Mouse (Mus musculus) ovary, postnatal 36 days (tissue): ENCODE measurements around the gene Atp8b3.

Experiments
- DNase-seq: peaks from one replicate; pipeline ENCODE4 v3.0.0; 2022; ENCODE audit warnings: low spot score, mixed read lengths

Atp8b3 gene

DNA sequence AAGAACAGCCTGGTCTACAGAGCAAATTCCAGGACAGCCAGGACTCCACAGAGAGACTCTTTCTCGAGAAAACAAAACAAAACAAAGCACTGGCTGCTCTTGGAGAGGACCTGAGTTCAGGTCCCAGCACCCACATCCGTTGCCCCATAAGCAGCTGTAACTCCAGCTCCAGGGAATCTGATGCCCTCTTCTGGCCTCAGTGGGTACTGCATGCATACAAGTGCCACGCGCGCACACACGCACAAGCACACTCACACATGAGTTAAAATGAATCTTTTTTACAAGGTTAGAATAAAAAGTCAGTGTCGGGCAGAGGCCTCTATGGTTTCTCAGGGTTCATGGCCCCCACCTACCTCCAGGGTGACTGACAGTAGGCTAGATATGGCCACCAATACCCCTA lies 15.6 kb downstream of the Atp8b3 start:
- DNase-seq: no peak

GRCm38 (mm10) chr10:80519287-80519686 lies 19.6 kb downstream of the Atp8b3 start:
- DNase-seq: no peak

GRCm38 (mm10) chr10:80513739-80514138 lies 25.2 kb downstream of the Atp8b3 start:
- no peak for DNase-seq

DNA sequence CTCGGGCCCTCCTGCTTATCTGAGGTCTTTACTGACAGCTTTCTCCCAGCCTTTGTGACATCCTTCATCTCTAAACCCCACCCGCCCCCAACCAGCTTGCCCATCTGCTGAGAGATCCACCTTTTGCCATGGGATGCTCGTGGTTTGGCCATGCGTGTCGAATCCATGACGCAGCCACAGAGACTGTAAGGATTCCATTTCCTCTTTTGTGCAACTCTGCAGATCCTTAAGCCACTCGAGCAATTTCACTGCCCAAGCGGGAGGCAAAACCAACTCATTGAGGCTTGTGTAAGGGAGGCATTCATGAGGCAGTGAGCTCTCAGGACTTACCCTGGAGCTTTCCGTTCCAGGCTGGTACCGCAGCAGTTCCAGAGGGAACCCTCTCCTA lies 28.7 kb downstream of the Atp8b3 start:
- DNase-seq: no peak

GRCm38 (mm10) chr10:80509412-80510272 lies 29.3 kb downstream of the Atp8b3 start:
- peak; percentile 73 for DNase-seq

DNA sequence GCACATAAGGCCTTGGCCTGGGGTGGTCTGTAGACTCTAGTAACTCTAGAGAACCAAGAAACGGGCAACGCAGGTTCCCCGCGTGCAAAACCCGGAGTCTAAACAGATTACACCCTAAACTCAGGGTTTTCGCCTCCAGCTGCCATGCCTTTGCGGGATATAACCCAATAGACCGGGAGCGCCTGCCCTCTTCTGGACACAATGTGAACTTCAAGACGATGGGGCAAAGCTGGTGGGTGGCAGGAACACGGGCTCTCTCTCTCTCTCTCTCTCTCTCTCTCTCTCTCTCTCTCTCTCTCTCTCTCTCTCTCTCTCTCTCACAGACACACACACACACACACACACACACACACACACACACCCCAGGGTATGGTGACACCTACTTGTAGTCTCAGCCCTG lies 32.7 kb downstream of the Atp8b3 start:
- DNase-seq: peak; percentile 63

DNA sequence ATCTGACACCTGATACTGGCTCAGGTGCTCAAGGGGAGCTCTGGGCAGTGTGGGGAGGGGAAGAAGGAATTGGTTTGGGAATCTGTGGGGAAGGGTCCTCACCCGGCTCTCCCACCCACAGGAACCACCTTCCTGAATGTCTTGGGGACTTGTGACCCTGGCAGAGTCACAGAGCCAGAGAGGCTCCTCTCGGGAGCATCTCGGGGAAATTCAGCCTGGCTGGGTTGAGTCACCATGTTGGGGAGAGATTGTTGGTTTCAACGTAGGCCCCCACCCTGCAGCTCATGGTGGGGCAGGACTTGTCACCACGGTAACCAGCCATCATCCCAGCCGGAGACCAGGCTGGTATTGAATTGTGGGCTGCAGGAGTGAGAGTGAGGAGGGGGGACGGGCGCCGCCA lies 34.2 kb downstream of the Atp8b3 start:
- no peak for DNase-seq

DNA sequence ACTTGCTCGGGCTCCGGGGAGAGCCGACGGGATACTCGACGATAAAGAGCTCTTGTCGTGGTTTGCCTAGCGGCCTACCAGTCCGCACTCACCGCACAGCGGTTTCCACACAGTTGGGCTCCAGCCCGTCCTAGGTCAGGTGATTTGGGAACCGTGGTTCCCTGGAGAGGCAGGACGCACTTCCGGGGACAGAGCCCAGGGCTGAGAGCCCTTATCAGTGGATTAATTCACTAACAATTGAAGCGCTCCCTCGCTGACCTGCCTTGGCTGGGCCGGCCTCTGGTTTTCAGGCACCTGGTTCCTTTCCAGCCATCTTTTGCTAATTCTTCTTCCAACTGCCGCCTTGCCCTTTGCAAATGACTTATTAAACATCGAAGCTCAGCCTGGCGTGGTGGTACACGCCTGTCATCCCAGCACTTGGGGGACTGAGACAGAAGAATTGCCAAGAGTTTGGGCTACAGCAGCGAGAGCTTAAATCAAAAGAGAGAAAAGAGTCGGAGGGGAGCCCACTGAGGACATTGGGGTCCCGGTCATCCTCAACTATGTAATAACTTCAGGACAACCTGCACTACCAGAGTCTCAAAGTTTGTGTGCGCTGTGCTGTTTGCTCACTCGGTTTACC lies 35.2 kb downstream of the Atp8b3 start:
- DNase-seq: no peak

DNA sequence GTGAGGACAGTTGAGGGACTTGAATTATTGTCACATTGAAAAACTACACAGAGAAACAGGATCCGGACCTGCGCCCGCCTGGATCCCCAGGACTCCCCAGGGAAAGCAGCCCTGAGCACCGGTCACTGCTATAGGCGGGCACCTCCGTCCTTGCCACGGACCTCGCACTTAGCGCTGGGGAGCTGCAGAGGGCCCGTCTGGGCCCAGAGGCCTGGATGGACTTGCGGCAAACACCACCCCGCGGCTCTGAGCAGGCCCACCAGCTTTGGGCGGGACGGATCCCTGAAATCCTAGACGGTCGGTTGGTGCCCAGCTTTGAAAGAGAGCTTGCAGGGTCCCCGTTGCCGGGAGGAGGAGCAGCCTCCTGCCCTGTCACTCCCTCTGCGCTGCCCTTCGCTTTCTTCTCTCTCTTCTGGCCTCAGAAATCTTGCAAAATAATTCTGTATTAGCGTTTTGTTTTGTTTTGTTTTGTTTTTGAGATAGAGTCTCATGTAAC lies 36.1 kb downstream of the Atp8b3 start:
- DNase-seq: no peak

DNA sequence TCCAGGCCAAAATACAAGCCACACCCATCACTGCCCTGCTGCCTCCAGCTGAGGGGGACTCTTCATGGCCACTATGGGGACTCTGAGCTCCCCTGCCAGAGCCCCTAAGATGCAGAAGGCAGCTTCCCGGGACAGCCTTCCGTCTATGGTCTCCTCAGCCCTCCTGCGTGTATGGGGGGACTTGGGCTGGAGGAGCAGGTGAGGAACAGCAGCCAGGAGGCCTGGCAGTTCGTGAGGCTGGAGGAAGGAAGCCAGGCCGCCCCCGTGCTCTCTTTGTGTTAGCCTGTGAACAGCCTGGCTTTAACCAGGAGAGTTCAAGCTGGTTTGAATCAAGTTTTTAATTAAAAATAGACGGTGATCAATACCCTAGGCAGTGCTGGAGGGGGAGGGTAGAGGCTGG lies 36.6 kb downstream of the Atp8b3 start:
- DNase-seq: no peak

- no peak for DNase-seq
These were observed 42.5 kb downstream of the Atp8b3 start for GRCm38 (mm10) chr10:80496421-80496820.

DNA sequence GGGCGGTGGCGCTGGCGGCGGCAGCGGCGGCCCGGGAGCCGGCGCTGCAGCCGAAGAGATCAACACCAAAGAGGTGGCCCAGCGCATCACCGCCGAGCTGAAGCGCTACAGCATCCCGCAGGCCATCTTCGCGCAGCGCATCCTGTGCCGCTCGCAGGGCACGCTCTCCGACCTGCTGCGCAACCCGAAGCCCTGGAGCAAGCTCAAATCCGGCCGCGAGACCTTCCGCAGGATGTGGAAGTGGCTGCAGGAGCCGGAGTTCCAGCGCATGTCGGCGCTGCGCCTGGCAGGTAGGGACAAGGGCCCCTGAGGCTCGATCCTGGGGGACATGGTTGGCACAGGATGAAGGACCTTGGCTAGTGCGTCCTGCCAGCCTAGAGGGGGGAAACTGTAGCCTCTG lies 43.0 kb downstream of the Atp8b3 start:
- no peak for DNase-seq

GRCm38 (mm10) chr10:80494732-80495131 lies 44.2 kb downstream of the Atp8b3 start, which contains the start of gene Onecut3:
Gene Onecut3 (plus strand): TSS chr10:80494835.
- peak; percentile 45 for DNase-seq

- DNase-seq: peak; percentile 39
These were observed 48.9 kb downstream of the Atp8b3 start for GRCm38 (mm10) chr10:80490051-80490450.

- DNase-seq: no peak
These were observed 52.0 kb downstream of the Atp8b3 start for GRCm38 (mm10) chr10:80486862-80487379.

- DNase-seq: no peak
These were observed 57.9 kb downstream of the Atp8b3 start for GRCm38 (mm10) chr10:80481002-80481401.

GRCm38 (mm10) chr10:80478531-80478930 lies 60.4 kb downstream of the Atp8b3 start:
- no peak for DNase-seq

DNA sequence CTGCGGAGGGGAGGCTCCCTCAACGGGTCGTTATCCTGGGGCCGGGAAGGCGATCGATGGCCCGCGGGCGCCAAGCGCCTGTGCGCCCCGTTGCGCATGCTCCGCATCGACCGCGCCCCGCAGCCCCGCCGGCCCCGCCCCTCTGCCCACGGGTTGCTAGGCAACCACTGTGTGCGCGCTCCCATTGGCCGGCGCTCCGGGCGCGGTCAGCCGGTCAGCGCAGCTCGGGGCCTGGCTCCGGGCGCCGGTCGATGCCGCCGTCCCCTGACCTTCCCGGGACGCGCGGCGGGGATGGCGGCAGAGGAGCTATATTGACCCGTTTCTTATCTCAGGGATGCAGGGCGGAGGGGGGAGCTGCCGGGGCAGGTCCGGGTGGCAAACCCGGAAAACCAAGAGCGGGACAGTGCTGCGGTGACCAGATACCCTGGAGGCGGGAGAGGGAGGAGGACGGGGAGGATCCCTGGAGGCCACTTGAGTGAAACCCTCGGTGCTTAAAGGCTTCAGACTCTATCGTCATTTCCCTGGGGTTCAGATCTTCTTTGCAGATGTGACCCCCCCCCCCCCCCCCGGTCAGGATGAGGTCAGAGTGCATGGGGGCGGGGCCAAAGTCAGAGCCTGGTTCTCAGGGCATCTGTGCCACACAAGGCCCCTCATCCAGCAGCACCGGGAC lies 63.5 kb downstream of the Atp8b3 start:
- peak; percentile 90 for DNase-seq
